Comparison of ENCODE assay signal across 17 mouse cellular contexts in the genomic region with DNA sequence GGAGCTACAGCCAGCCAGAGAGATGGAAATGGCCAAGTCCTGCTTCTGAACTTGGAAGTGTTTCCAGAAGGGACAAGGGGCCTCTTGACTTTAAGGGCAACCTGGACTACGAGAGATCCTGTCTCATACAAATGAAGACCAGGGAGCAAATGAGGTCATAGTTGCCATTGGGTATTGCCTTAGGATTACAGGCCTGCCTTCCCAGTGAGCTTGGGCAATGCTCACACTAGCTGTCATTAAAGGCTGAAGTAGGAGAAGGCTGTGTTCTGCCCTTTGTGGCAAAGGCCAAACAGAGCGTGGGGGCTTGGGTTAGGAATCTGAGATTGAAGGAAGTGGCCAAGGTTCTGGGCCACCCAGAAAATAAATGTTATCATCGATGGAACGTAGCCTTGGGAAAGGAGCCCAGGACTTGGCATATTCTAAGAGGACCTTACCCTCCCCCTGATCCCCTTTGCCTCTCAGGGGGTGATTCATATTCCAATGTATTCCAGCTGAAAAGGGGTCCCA. TPM values are rescaled to one million over a fixed set of nuclear protein-coding genes. Genes with fewer than 3 reads are reported as not detected.
DNase-seq lines count a peak whose midpoint lies in the region.
"Had no signal": no experiment of that assay in that cellular context is flagged by ENCODE, and none has a peak within 500 bp of the region (broad histone marks: within the 10 kb centered on the region; RNA-seq: fewer than 3 reads in every experiment).

No protein-coding gene starts in this region.

- H3K4me3 ChIP-seq in heart, embryonic 10.5 days: no peak overlapping the region
- H3K4me3 ChIP-seq: embryonic facial prominence, embryonic 12.5 days; forebrain, embryonic 15.5 days; heart, embryonic 15.5 days; hindbrain, embryonic 10.5 days had no signal

- H3K36me3 ChIP-seq in heart, embryonic 10.5 days: no peaks in the 10 kb centered on the region; the same call in 1 of the 2 replicates
- H3K36me3 ChIP-seq: embryonic facial prominence, embryonic 12.5 days; forebrain, embryonic 15.5 days; heart, embryonic 15.5 days; hindbrain, embryonic 10.5 days had no signal

- DNase-seq in heart, embryonic 10.5 days (ENCODE audit: low spot score): no peak
- DNase-seq in heart, postnatal 36 days: no peak
- peak; percentile 66 for DNase-seq in ovary, adult 18-20 months (ENCODE audit: low spot score)
- DNase-seq in ovary, postnatal 10 days (ENCODE audit: low spot score): no peak
- DNase-seq in adrenal gland, adult 8-10 months: peak; percentile 71
- DNase-seq in adrenal gland, postnatal 14 days: peak; percentile 59
- DNase-seq in thymus, postnatal 25 days: no peak
- no peak for DNase-seq in gastrocnemius, postnatal 10 days
- DNase-seq: cerebellum, adult 8-10 months; cerebellum, postnatal 14 days; heart, adult 18-20 months; heart, postnatal 14 days had no signal

- peaks cover 74% of the 10 kb centered on the region for H3K4me1 ChIP-seq in heart, embryonic 10.5 days
- H3K4me1 ChIP-seq: forebrain, embryonic 15.5 days had no signal

- intact Hi-C loops in heart, postnatal 36 days (cut with DNase I): loop anchor here (5.0 kb wide), 1 partner anchor 41 kb away; no protein-coding TSS in a partner anchor

- 80% methylated on average over 4 of the region's 4 CpGs for WGBS in heart, embryonic 10.5 days

- H3K27me3 ChIP-seq in heart, embryonic 10.5 days (ENCODE audit: insufficient read depth, poor library complexity, severe bottlenecking): no peaks in the 10 kb centered on the region
- H3K27me3 ChIP-seq: embryonic facial prominence, embryonic 12.5 days; forebrain, embryonic 15.5 days; heart, embryonic 15.5 days had no signal

- H3K27ac ChIP-seq in heart, embryonic 10.5 days: peak overlapping the region; percentile 81; the same call in 1 of the 2 replicates
- H3K27ac ChIP-seq: embryonic facial prominence, embryonic 12.5 days; forebrain, embryonic 15.5 days; hindbrain, embryonic 14.5 days had no signal

- H3K9me3 ChIP-seq in heart, embryonic 10.5 days: no peaks in the 10 kb centered on the region
- H3K9me3 ChIP-seq: embryonic facial prominence, embryonic 12.5 days; forebrain, embryonic 15.5 days; heart, embryonic 15.5 days; hindbrain, embryonic 10.5 days had no signal

RNA-seq across cellular contexts. Expression of a gene that starts 57.5 kb away (rescaled TPM):
- polyA plus RNA-seq in heart, embryonic 10.5 days (2016; fragmentation: Nextera tagmentation; extraction: Ambion mirVana): 9.7 and 16.6 TPM in 2 replicates
- 10 to 100 TPM in 1 of 2 experiments, 1 to 10 TPM in 1; 6.0 to 10.0 TPM for total RNA-seq in heart, postnatal 36 days (2021)
- total RNA-seq in adrenal gland, adult 8-10 months (2022): 10 to 100 TPM; 39.9 to 74.9 (median 58.7) TPM
- total RNA-seq in adrenal gland, postnatal 14 days (2021): 29.5 and 32.6 TPM in 2 replicates
- 1 to 10 TPM; 3.2 to 3.8 TPM for total RNA-seq in gastrocnemius, postnatal 10 days (2021)

Comparison
In these comparisons a context has a peak if more than half of its experiments do, and no peak if none do; other contexts are left out.
1. DNase-seq: peak in ovary, adult 18-20 months (single experiment), adrenal gland, adult 8-10 months (single experiment) and adrenal gland, postnatal 14 days (single experiment); none in heart, embryonic 10.5 days (single experiment), heart, postnatal 36 days (0 of 2), ovary, postnatal 10 days (single experiment), thymus, postnatal 25 days (single experiment) and gastrocnemius, postnatal 10 days (single experiment).